Mouse (Mus musculus) embryonic facial prominence, embryonic 14.5 days (tissue): Measurements from ENCODE around the gene Unc13a. TPM values are rescaled to one million over a fixed set of nuclear protein-coding genes. Genes with fewer than 3 reads are reported as not detected.
A peak's percentile ranks its signal among the peaks of the same experiment; 100 is the strongest.

Experiments
- ATAC-seq: fragments of 200-750 bp; cut with Nextera tagmentation; 2 replicates; pipeline ENCODE4 v1.8.0; 2017; ENCODE audit warnings: low read depth, moderate number of reproducible peaks, moderate TSS enrichment
- DNase-seq: peaks from one replicate; pipeline ENCODE4 v3.0.0-alpha.2; 2015; ENCODE audit warnings: low spot score
- H3K27ac ChIP-seq: fragments of 300-500 bp; sonication (generic); replicated peaks from 2 replicates; pipeline ENCODE4 v1.5.1; 2014; ENCODE audit warnings: low read depth, mild to moderate bottlenecking, low read length, moderate library complexity
- H3K27me3 ChIP-seq: fragments of 300-500 bp; sonication (generic); replicated peaks from 2 replicates; pipeline ENCODE4 v1.6.1; 2014; ENCODE audit warnings: low read length; ENCODE audit not compliant: control insufficient read depth, insufficient read depth
- H3K36me3 ChIP-seq: fragments of 300-500 bp; sonication (generic); 2 replicates; pipeline ENCODE4 v1.6.1; 2014; ENCODE audit warnings: low read length, mixed read lengths; ENCODE audit not compliant: control insufficient read depth, insufficient read depth
- H3K4me1 ChIP-seq: fragments of 300-500 bp; sonication (generic); 2 replicates; pipeline ENCODE4 v1.6.1; 2014; ENCODE audit warnings: antibody characterized with exemption, low read length; ENCODE audit not compliant: control insufficient read depth, insufficient read depth
- H3K4me2 ChIP-seq: fragments of 300-500 bp; sonication (generic); 2 replicates; pipeline ENCODE4 v1.6.1; 2014; ENCODE audit warnings: low read depth, mild to moderate bottlenecking, low read length, moderate library complexity, mixed read lengths
- H3K4me3 ChIP-seq: fragments of 300-500 bp; sonication (generic); 2 replicates; pipeline ENCODE4 v1.5.1; 2014; ENCODE audit warnings: low read depth, mild to moderate bottlenecking, low read length
- H3K9ac ChIP-seq: fragments of 300-500 bp; sonication (generic); 2 replicates; pipeline ENCODE4 v1.6.1; 2014; ENCODE audit warnings: low read depth, mild to moderate bottlenecking, low read length, moderate library complexity, mixed read lengths
- H3K9me3 ChIP-seq: fragments of 300-500 bp; sonication (generic); 2 replicates; pipeline ENCODE4 v1.6.1; 2016; ENCODE audit warnings: low read length; ENCODE audit not compliant: control insufficient read depth
- WGBS: fragments of 180-500 bp; shearing (Covaris S2); extraction: QIAGEN DNeasy Blood & Tissue Kit; methylation state at CpG from one replicate; pipeline ENCODE4 v1.1.7; 2014; 5-methylcytosine and 5-hydroxymethylcytosine counted together
- polyA plus RNA-seq: library from polyadenylated mRNA; unstranded; fragments of >200 nt; fragmentation: Nextera tagmentation; extraction: Ambion mirVana; gene quantifications from 2 replicates; pipeline ENCODE4 v1.2.1, GENCODE M21; 2014

Gene Unc13a
- polyA plus RNA-seq, 1 experiment from 2014 or later: 1.1 TPM

- Histone ChIP-seq H3K9me3 (no peaks in the 10 kb centered on the region), H3K27me3 (peaks cover 21% of the 10 kb centered on the region)
- DNase-seq: no peak
Measured at GRCm38 (mm10) chr8:71667256-71667655, 4.3 kb downstream of the Unc13a start.

DNA sequence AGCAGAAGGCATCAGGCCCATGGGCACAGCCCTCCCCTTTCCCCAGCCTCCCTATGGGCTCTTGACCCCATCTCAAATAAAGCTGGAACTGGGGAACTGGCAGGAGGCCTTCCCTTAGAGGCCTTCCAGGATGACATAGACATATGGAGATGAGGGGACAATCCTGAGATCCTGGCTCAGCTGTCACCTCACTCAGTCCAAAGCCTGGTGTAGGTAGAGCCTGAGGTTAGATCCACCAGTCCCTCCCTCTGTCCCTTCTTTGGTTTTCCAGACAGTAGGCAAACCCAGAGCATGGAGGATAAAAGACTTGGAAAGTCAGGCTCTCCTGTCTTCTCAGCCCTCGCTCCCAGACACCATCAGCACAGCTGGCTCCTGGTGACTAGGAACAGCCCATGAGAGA is 4.7 kb downstream of the Unc13a start:
- peaks cover 9% of the 10 kb centered on the region; the same call in 1 of the 2 replicates for H3K4me1 ChIP-seq
- H3K4me2 ChIP-seq: no peak overlapping the region
- H3K36me3 ChIP-seq: no peaks in the 10 kb centered on the region
- ATAC-seq (no peak), DNase-seq (no peak)
- H3K9ac ChIP-seq: no peak overlapping the region
- no peak overlapping the region for H3K4me3 ChIP-seq
- no peaks in the 10 kb centered on the region for H3K9me3 ChIP-seq
- no peak overlapping the region for H3K27ac ChIP-seq
- WGBS: 6% methylated on average over 1 of the region's 1 CpGs
- H3K27me3 ChIP-seq: peaks cover 21% of the 10 kb centered on the region

More at GRCm38 (mm10) chr8:71667256-71667655, 4.3 kb downstream of the Unc13a start:
- 48% methylated on average over 5 of the region's 5 CpGs for WGBS
- Histone ChIP-seq H3K9ac (no peak overlapping the region), H3K4me3 (no peak overlapping the region), H3K36me3 (no peaks in the 10 kb centered on the region), H3K27ac (no peak overlapping the region), H3K4me1 (peaks cover 12% of the 10 kb centered on the region; the same call in 1 of the 2 replicates), H3K4me2 (no peak overlapping the region)
- no peak for ATAC-seq

- Histone ChIP-seq H3K27me3 (peaks cover 26% of the 10 kb centered on the region), H3K4me3 (no peak overlapping the region), H3K9me3 (no peaks in the 10 kb centered on the region), H3K9ac (0 out of 2 replicates have a peak overlapping the region, but pooled peaks have one; percentile 8), H3K4me1 (peaks cover under 1% of the 10 kb centered on the region; the same call in 1 of the 2 replicates), H3K27ac (no peak overlapping the region), H3K4me2 (peak overlapping the region; percentile 37), H3K36me3 (no peaks in the 10 kb centered on the region)
- ATAC-seq: peak; percentile 23; the same call in 1 of the 2 replicates
- peak; percentile 65 for DNase-seq
- WGBS: 5% methylated on average over 18 of the region's 22 CpGs
Measured at GRCm38 (mm10) chr8:71665331-71666130, 6.0 kb downstream of the Unc13a start.

DNA sequence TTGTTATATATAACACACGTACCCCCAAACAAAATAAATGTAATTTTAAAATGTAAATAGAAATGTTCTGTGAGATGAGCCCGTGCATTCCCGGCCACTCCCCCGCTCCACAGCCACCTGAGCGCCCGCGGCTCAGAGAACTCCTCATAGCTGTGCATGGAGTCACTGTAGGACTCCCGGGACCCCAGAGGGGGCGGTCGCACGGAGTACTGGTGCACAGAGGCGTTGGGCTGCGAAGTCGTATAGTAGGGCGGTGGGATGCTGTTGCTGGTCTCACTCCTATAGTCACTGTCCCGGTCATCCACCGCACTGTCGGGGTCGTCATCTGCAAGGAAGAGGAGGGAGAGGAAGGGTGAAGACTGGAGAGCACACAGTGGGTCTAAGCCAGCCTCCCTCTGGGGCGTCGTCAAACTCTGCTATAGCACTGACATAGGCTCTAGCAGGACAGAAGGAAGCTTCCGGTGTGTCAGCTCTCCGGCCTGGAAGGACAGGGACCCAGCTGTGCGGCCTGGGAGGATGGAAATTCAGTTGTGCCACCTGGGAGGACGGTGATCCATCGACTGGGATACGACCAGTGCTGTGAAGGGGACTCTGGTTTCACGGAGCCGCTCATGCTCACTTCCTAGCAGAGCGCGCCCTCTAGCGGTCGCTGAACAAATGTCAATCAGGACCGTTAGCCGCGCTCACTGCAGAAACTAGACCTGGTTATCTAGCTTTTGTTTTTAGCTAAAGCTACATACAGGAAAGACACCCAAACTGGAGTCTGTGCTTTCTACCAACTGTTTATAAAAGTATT is 11.0 kb downstream of the Unc13a start:
- peak; percentile 77 for ATAC-seq

GRCm38 (mm10) chr8:71659751-71660150 is 11.8 kb downstream of the Unc13a start:
- Histone ChIP-seq H3K4me2 (no peak overlapping the region), H3K36me3 (no peaks in the 10 kb centered on the region), H3K4me1 (no peaks in the 10 kb centered on the region), H3K9me3 (no peaks in the 10 kb centered on the region), H3K27me3 (peaks cover 54% of the 10 kb centered on the region), H3K27ac (no peak overlapping the region), H3K9ac (no peak overlapping the region), H3K4me3 (no peak overlapping the region)
- DNase-seq: no peak
- no peak for ATAC-seq
- 69% methylated on average over 1 of the region's 1 CpGs for WGBS

More for the DNA sequence above, 11.0 kb downstream of the Unc13a start:
- Histone ChIP-seq H3K9ac (no peak overlapping the region), H3K9me3 (no peaks in the 10 kb centered on the region), H3K27ac (no peak overlapping the region), H3K4me2 (peak overlapping the region; percentile 23), H3K27me3 (peaks cover 46% of the 10 kb centered on the region), H3K36me3 (no peaks in the 10 kb centered on the region), H3K4me1 (no peaks in the 10 kb centered on the region), H3K4me3 (no peak overlapping the region)
- peak; percentile 90 for DNase-seq
- WGBS: 6% methylated on average over 34 of the region's 36 CpGs

GRCm38 (mm10) chr8:71658515-71659049 is 13.0 kb downstream of the Unc13a start:
- no peaks in the 10 kb centered on the region for H3K9me3 ChIP-seq
- H3K36me3 ChIP-seq: no peaks in the 10 kb centered on the region
- 37% methylated on average over 17 of the region's 17 CpGs for WGBS
- no peak overlapping the region for H3K4me2 ChIP-seq
- no peak overlapping the region for H3K4me3 ChIP-seq
- no peak overlapping the region for H3K9ac ChIP-seq
- H3K27ac ChIP-seq: no peak overlapping the region
- no peak for ATAC-seq
- H3K27me3 ChIP-seq: peaks cover 66% of the 10 kb centered on the region
- no peaks in the 10 kb centered on the region for H3K4me1 ChIP-seq
- DNase-seq: no peak

DNA sequence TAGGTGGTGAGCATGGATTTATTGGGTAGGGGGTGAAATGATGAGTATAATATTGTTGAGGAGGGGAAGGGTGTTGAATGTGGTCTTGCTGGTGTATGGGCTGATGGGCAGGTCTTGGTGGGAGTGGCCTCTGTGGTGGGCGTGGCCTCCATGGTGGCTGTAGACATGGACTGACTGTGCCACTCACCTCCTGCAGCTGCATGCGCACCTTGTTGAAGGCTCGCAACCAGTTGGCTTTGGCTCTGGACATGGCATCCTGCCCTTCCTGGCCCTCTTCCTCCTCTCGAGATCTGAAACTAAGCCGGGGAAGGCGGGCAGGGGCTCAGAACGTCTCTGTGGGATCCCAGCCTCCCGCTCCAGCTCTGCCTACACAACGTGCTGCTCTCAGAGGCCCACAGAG is 13.7 kb downstream of the Unc13a start:
- WGBS: 21% methylated on average over 5 of the region's 9 CpGs
- no peaks in the 10 kb centered on the region for H3K9me3 ChIP-seq
- H3K4me2 ChIP-seq: no peak overlapping the region
- no peak overlapping the region for H3K27ac ChIP-seq
- no peaks in the 10 kb centered on the region for H3K4me1 ChIP-seq
- H3K9ac ChIP-seq: no peak overlapping the region
- ATAC-seq: no peak
- no peaks in the 10 kb centered on the region for H3K36me3 ChIP-seq
- H3K27me3 ChIP-seq: peaks cover 69% of the 10 kb centered on the region
- no peak for DNase-seq
- H3K4me3 ChIP-seq: no peak overlapping the region

DNA sequence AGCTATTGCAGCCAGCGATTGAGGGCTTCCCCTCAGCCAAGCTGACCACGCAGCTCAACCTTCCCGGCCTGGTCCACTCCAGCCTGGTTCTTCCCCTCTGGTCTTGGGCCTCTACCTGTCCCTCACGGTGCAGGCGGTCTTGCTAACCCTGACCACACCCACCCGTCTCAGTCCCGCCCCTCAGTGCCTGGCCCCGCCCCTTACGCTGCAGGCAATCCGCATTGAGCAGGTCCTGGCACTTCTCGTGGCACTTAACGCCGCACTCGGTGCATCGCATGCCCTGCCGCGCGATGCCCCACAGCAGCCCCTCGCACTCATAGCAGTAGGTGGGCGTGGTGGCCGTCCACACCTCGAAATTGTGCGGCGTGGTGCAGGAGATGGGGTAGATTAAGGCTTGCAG is 17.0 kb downstream of the Unc13a start:
- H3K27me3 ChIP-seq: peaks cover 55% of the 10 kb centered on the region
- ATAC-seq (no peak), DNase-seq (no peak)
- peak overlapping the region; percentile 39 for H3K4me2 ChIP-seq
- no peaks in the 10 kb centered on the region for H3K36me3 ChIP-seq
- H3K4me3 ChIP-seq: peak overlapping the region; percentile 6; the same call in 1 of the 2 replicates
- H3K4me1 ChIP-seq: no peaks in the 10 kb centered on the region
- WGBS: 2% methylated on average over 17 of the region's 24 CpGs
- H3K9me3 ChIP-seq: no peaks in the 10 kb centered on the region
- 0 out of 2 replicates have a peak overlapping the region, but pooled peaks have one; percentile 48 for H3K9ac ChIP-seq
- H3K27ac ChIP-seq: no peak overlapping the region
